Mouse (Mus musculus) retina, adult 2 months (tissue): ENCODE measurements around the gene Bcas3.
"Not testable (repeated sequence)": the region's sequence is repeated elsewhere in the genome, so short reads cannot be mapped to it uniquely, and the experiment has no call there.

ENCODE experiments used
- DNase-seq: peaks from one replicate; pipeline ENCODE4 v3.0.0-alpha.2; 2012; ENCODE audit warnings: low read depth, low spot score

The Bcas3 gene

GRCm38 (mm10) chr11:85712026-85712804 lies 359.2 kb downstream of the Bcas3 start:
- no peak for DNase-seq

DNA sequence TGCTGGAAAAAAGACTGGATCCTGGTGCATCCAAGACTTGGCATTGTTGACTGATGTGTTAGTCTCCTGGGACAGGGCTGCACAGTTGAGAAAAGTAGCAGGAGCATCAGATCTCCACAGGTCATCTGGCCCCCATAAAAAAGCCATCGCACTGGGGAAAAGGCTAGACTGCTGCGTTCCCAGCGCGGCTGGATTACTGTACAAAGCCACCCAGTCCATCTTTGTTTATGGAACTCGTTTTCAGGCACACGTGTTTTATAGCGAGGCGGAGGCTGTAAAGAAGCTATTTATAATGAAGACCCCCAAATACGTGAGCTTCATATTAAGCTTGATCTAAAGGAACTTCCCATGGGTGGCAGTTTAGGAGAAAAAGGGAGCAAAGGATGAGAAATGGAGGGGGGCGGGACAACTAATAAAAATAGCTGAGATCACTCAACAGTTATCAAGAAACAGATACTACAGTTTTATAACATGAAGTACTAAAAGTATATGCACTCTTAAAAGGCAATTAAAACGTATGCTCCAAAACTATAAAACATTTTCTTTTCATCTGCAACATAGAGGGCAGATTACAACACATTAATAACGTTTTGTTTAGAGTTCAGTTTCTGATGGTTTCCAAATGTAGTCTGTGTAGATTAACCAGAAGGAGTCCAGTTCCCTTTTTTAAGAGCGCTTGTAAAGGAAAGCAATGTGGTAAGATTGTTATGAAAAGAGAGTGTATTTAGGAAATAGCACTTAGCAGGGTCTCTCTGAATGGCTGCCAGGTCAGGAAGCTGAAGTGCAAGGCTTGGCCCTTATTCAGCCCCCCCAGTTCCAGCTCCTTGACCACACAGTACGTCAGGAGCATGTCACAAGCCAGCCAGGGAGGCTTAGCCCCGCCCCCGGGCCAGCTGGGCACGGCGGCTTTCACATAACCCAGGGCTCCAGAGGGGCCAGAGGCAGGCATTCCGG lies 360.2 kb downstream of the Bcas3 start:
- DNase-seq: no peak

DNA sequence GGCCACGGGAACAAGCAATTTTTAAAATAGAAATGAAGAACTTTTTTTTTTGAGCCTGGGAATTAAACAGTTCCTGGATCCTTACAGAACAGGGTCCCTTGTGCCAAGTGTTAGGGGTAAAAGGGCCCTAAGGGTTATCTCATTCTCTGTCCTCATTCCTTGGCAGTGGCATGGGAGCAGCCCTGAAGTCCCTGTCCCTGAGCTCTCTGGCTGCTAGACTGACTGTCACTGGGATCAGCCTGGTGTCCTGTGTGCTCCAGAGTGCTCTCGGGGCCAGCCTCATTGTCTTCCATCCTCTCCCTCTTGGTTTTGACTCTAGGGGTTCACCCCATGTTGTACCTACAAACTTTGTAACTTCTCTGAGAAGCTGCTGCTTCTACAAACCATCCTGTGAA lies 360.8 kb downstream of the Bcas3 start:
- DNase-seq: no peak

GRCm38 (mm10) chr11:85714312-85714931 lies 361.5 kb downstream of the Bcas3 start:
- DNase-seq: no peak

DNA sequence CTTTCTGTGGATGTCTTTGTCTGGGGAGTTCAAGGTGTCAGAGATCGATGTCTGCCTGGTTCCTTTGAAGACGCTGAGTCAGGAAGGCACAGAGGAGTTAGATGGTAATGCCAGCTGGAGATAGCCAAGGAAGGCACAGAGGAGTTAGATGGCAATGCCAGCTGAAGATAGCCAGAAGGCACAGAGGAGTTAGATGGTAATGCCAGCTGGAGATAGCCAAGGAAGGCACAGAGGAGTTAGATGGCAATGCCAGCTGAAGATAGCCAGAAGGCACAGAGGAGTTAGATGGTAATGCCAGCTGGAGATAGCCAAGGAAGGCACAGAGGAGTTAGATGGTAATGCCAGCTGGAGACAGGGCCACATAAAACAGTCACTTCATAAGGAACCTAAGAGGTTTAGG lies 363.8 kb downstream of the Bcas3 start:
- not testable (repeated sequence) for DNase-seq

- no peak for DNase-seq
These were observed 366.1 kb downstream of the Bcas3 start for GRCm38 (mm10) chr11:85719091-85719490.

GRCm38 (mm10) chr11:85719766-85720165 lies 366.8 kb downstream of the Bcas3 start:
- no peak for DNase-seq

DNA sequence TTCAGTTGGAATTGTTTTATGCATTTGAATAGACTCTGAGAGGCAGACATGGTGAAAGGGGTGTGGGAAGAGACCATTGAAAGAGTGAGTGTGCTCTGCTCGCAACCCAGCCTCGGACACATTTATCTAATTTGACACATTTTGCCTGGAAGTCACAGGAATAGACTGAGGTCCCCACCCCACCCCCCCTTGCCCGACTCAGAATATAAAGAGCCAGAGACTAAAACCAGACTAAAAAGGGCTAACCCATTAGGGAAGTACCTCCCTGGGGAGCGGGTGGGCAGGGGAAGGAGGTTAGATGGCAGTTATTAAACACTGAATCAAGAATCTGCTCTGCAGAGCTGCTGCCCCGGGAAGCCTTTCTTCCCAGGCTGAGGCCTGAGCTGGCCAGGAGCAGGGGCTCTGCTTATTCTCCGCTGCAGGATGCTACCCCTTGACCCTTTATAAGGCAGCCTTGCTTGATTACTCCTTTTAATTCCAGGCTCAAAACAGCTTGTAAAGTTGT lies 367.4 kb downstream of the Bcas3 start:
- no peak for DNase-seq

DNA sequence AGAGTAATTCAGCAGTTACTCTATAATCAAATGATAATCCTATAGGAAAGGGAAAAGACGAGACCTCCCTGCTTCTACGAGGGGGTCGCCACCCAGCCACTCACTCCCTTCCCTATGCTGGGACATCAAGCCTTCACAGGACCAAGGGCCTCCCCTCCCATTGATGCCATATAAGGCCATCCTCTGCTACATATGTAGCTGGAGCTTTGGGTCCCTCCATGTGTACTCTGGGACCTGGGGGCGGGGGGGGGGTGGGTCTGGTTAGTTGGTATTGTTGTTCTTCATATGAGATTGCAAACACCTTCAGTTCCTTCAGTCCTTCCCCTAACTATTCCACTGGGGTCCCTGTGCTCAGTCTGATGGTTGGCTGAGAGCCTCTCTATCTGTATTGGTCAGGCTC lies 369.0 kb downstream of the Bcas3 start:
- no peak for DNase-seq

- DNase-seq: no peak
These were observed 371.2 kb downstream of the Bcas3 start for GRCm38 (mm10) chr11:85724159-85724558.

- DNase-seq: no peak
These were observed 376.8 kb downstream of the Bcas3 start for GRCm38 (mm10) chr11:85729725-85730124.

DNA sequence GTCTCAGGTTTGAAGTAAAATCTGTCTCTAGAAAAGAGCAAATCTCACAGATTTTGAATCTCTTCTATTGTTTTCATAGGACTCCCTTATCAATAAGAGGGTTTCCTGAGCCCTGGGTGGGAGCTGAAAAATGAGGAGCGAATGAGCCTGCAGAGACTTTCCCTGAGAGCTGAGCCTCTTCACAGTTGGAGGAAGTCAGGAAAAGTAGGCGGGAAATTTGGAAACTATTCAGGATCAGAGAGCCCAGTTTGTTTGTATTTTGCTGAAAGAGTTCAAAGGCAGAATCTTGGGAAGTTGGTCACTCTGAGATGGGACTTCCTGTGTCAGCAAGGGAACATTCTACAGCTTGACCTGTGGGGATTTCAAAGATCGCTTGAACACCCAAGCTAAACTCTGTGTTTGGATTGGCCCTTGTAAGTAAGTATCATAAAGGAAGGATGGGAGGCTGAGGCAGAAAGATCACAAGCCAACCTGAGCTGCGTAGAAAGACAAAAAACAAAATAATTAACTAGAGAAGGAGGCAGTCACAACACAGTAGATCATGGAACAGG lies 379.6 kb downstream of the Bcas3 start:
- no peak for DNase-seq

DNA sequence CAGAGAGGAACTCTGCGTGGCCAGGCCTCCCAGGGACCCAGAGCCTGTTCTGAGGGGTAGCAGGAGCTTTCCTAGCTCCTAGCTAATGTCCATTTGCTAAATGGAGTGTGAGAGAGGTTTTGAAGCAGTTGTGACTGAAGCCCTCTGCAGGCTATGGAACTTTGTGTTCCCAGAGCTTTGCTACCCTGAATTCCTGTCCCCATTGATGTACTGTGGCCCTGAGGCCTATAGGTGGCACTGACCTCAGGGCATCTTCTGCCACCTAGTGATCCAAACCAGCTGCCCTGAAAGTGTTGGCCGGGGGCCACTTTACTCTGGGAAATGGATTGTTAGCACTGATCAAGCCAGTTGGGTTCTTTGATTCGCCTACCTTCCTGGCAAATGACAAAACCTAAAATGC lies 380.6 kb downstream of the Bcas3 start:
- DNase-seq: no peak

- no peak for DNase-seq
These were observed 381.6 kb downstream of the Bcas3 start for GRCm38 (mm10) chr11:85734317-85735211.

GRCm38 (mm10) chr11:85737227-85737626 lies 384.3 kb downstream of the Bcas3 start:
- no peak for DNase-seq

DNA sequence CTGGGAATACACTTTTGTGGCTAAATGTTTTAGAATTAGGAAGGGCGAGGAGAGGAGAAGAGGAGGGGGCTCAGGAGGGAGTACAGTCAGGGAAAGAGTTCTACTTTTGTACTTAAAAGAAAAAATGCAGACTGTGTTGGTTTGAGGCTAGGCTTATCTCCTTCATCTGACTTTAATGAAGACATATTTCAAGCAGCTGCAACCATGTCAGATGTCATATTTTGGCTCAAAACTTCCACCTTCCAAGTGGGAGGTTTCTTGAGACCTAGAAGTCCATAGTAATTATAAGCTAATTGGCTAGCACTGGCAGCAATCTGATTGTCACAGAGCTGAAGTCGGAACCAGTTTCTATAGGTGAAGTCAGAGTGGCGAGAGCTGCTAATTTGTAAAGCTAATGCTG lies 384.9 kb downstream of the Bcas3 start:
- no peak for DNase-seq

DNA sequence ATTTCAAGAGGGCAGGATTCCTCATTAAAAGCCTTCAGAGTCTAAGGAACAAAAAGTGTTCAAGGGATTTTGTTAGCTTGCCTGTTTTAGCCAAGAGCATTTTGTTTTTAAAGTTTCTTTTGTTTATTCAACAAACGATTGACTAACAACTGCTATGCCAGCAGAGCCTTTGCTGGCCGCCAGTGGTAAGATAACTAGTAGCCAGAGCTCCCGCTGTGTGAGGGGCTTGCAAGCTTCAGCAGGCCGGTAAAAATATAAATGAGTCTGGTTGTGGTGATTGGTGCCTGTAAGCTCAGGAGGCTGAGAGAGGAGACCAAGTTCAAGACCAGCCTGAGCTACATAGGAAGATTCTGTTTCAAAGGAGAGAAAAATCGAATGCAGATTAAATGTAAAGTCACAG lies 385.6 kb downstream of the Bcas3 start:
- no peak for DNase-seq

DNA sequence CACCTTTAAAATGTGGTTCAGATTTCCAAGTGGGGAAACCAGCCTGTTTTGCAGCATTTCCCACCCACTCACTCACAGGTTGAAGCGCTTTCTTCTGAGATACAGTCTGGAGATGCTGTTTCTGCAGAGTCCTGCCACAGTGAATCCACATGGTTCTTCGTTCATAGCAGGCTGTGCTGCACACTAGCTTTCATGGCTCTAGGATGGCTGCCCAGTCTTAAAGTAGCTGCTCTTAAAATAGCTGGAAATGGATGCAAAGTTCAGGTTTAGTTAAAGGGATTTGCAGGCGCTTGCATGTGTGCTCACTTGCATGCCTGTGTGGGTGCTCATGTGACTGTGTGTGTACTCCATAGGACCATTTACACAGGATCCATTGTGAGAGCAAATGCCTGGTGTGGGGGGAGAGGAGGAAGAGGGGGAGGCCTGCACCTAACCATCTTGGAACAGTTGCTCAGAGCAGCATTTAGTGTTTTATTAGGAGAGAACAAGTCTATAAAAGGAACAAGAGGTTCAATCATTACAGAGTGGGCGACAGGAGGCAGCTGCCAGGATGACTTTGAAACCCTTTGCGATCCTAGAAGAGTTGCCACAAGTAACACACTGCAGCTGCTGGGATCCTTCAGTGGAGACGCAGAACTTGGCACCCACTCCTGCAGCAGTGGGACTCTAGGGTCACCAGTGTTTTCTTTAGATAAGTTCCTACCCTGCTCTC lies 386.5 kb downstream of the Bcas3 start:
- no peak for DNase-seq

GRCm38 (mm10) chr11:85746373-85746772 lies 393.4 kb downstream of the Bcas3 start:
- no peak for DNase-seq

- DNase-seq: no peak
These were observed 395.9 kb downstream of the Bcas3 start for GRCm38 (mm10) chr11:85748891-85749290.
